Mouse (Mus musculus): ENCODE results near the gene Itfg1.
"Not testable (repeated sequence)": the region's sequence is repeated elsewhere in the genome, so short reads cannot be mapped to it uniquely, and the experiment has no call there.

Itfg1 gene

DNA sequence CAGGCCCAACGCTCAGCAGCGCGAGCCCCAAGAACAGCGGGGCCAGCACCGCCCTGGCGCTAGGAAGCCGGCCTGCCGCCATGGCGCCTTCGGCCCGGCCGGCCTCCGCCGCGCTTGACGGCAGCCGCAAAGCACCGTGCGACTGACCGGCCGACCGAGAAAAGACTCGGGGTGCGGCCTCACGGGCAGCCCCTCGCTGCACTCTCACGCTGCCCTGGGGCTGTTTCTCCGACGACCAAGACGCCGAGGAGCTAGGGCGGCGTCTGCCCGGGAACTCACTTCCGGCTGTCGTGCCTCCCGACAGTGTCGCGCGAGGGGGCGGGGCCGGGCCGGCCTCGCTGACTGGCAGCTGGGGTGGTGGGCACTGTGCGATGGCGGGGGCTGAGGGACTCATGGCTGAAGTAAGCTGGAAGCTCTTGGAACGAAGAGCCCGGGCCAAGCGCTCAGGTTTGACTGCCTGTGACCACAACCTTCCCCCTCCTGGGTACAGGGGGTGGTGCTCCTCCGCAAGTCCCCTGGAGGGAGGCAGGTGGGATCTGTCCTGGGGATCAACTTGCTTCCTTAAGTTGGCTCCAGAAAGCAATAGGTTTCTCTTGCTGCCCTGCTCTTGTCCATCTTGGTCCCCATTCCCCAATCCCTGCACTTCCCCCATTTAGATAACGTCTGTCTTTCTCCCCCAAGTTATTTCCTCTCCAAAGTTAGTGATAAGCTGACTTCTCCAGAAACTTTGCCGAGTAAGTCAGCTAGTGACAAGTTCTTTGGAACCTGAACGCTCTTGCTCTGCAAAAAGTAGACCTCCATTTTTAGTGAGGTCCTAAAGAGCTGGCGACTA is at the start of gene Itfg1, which contains the start of gene Phkb:
Gene Itfg1, minus strand, starts transcription at position 265 of the 832 bp plus-strand sequence.
Gene Phkb, plus strand, starts transcription at position 303 of the 832 bp plus-strand sequence.
- DNase-seq (ENCODE audit: extremely low spot score, low read depth, low spot score) = peak; percentile 50

DNA sequence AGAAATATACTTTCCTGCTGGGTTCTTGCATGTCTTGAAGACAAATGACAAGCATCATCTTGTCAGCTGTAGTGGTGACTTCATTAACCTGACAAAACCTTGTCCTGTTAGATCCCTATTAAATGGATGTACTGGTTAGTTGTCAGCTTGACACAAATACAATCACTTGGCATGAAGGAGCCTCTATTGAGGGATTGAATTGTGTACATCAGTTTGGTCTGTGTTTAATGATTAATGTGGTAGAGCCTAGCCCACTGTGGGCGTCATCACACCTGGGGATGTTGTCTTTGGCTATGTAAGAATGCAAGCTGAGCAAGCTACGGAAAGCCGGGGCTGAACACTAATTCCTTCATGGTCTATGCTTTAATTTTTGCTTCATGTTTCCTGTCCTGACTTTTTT is 44.1 kb upstream of the Itfg1 start:
- no peak for DNase-seq (ENCODE audit: extremely low spot score, low read depth, low spot score)

DNA sequence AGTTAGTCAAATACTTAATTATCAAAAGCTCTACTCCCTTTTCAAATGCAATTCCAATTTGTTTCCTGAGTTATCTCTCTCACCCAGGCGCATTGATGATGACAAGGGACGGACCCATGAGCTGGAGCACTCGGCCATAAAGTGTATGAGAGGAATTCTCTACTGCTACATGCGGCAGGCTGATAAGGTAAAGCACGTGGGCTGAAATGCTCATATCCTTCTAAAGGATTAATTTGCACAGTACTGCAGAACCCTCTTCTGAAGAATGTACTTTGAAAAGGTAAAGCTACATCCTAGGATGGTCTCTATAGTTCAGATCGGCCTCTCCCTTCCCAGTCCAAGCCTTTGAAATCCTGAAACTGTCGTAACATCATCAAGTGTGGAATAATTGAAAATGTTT is 38.9 kb upstream of the Itfg1 start:
- no peak for DNase-seq (ENCODE audit: extremely low spot score, low read depth, low spot score)

GRCm38 (mm10) chr8:85877976-85878375 is 37.3 kb upstream of the Itfg1 start:
- DNase-seq (ENCODE audit: extremely low spot score, low read depth, low spot score) = no peak

DNA sequence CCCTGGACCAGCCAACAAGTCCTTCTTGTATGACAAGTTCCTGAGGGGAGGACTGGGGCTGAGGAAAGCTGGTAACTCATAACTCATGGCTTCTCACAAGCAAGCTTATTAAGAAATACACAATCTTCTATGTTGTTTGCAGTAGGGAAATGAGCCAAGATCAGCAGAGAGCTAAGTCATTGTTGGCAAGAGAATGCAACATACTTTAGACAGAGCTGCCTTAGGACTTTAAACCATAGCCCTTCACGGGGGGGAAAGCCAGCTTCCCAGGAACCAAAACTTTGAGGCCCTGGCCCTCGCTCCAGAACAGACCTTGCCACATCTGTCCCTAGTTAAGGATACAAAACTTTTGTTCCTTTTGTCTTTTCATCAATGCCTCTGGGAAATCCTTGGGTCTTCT is 30.9 kb upstream of the Itfg1 start:
- DNase-seq (ENCODE audit: extremely low spot score, low read depth, low spot score) = no peak

GRCm38 (mm10) chr8:85862381-85862780 is 21.7 kb upstream of the Itfg1 start:
- DNase-seq (ENCODE audit: extremely low spot score, low read depth, low spot score) = no peak

GRCm38 (mm10) chr8:85860612-85861011 is 19.9 kb upstream of the Itfg1 start:
- DNase-seq (ENCODE audit: extremely low spot score, low read depth, low spot score) = no peak

DNA sequence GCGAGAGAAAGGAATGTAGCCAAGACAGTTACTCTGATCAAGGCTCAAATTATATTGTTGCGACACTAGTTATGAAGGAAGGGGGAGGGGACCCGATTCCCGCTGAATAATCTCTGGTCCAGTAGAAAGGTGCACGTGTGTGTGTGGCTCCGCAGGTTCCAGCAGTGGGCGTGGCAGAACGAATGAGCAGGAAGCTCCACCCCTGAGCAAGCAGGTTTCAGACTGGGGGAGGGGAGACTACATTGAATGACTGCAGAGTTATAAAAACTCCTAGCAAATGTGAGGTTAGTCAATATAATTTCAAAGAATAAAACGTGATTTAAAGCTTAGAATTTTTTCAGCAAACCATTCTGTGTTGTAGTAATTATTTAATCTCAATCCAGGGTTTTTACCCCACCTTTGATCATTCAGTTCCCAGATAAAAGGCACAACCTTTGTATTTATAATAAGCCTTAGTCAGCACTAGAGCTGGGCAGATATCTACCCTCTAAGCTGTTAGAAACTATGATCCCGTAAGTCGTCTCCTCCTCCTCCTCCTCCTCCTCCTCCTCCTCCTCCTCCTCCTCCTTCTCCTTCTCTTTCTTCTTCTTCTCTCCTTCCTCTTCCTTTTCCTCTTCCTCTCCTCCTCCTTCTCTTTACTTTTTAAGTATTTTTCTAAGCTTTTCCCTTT is 16.6 kb upstream of the Itfg1 start:
- not testable (repeated sequence) for DNase-seq (ENCODE audit: extremely low spot score, low read depth, low spot score)

DNA sequence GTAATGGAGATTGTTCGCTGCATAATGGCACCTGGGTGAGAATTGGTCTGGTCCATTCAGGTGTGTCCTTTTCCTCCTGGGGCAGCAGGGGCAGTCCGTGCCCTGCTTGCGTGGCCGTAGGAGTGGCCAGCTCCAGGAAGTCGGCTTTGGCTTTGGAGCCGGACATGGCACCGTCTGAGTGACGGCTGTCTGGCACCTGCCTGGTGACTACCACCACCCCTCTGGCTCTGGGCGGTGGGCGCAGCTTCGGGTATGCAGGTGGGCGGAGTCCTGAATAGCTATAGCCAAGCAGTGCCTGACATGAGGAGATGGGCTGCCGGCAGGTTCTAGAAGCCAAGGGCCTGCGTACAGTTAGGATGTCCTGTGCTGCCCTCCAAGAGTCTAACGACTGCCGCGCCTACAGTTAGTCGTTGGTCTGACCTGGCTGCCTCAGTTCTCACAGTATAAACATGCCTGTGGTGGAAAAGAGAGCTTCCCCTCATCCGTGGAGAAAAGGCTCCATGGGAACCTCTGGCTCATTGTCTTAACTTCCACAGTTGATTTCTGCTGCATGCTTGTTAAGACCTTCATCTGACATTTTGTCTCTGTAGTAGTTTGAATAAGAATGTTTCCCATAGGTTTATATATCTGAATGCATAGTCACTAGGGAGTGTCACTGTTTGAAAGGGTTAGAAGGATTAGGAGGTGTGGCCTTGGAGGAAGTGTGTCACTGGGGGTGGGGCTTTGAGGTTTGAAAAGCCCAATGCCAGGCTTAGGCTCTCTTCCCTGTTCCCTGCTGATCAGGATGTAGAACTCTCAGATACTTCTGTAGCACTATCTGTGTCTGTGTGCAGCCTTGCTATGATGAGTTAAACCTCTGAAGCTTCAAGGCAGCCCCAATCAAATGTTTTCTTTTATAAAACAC is 13.8 kb upstream of the Itfg1 start:
- DNase-seq (ENCODE audit: extremely low spot score, low read depth, low spot score) = no peak

DNA sequence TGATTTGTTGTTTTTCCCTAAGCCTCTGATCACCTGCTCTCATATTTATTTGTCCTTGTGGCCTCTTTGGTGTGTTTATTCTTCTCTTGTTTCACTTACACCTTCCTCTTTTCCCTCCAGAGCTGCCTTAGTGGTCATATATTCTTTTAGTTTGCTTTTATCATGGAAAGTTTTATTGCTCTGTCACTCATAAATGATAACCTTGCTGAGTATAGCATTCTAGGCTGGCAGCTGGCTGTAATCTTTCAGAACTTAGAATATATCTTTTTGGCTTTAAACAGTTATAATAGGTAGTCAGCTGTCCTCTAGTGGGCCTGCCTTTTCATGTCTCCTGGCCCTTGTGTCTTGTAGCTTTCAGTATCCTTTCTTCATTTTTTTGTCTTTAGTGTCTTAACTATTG is 5.2 kb upstream of the Itfg1 start:
- DNase-seq (ENCODE audit: extremely low spot score, low read depth, low spot score) = no peak

- no peak for DNase-seq (ENCODE audit: extremely low spot score, low read depth, low spot score)
Measured at GRCm38 (mm10) chr8:85841489-85841795, 721 bp upstream of the Itfg1 start.

DNA sequence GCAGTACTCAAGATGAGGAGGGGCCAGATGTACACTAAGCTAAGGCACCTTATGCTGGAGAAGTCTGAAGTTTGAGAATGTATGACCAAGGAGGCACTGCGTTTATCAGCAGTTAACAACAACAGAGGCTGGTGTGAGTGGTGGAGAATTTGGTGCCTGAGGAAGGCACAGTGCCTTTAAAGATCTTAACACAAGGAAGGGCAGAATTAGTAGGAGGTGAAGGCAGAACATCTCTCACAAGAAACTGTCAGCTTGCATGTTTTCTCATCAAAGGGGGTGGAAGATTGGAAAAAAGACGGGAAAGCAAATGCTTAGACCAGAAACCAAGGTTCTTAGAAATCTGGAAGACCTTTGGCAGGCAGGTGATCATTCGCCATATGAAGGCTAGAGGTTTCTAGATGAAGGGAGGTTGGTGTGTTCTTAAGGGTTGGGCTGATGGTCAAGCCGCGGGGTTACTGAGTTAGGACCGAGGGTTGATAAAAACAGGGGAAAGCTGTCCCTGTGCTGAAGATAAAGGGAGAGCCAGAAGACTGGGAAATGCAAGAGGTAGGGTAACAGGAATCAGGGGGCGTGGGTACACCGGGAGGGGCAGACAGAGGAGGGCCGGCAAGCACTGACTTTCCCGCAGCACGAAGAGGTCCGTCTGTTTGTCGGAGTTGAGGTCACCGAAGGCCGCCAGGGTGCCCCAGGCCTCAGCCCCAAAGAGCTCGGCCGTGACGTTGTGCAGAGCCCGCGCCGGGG is 635 bp downstream of the Itfg1 start:
- no peak for DNase-seq (ENCODE audit: extremely low spot score, low read depth, low spot score)

DNA sequence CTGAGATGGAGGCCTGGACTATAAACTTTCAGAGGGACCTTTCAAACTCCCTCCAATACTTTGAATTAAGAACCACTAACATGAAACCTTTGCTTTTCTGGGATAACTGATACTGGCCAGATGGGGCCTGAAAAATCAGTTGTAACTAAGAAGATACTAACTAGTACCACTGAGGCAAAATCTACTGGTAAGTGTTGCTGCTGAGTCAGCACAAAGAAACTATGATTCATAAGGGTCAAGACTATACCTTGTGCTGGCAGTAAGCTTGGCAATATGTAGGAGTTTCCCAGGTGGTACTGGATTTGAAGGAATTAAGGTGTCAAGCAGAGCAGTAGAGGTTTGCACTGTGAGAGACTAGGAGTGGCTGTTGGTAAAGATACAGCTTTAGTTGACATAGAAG is 27.1 kb downstream of the Itfg1 start:
- DNase-seq (ENCODE audit: extremely low spot score, low read depth, low spot score) = no peak

GRCm38 (mm10) chr8:85801408-85801807 is 39.3 kb downstream of the Itfg1 start:
- DNase-seq (ENCODE audit: extremely low spot score, low read depth, low spot score) = no peak

GRCm38 (mm10) chr8:85800164-85800563 is 40.6 kb downstream of the Itfg1 start:
- DNase-seq (ENCODE audit: extremely low spot score, low read depth, low spot score) = no peak

DNA sequence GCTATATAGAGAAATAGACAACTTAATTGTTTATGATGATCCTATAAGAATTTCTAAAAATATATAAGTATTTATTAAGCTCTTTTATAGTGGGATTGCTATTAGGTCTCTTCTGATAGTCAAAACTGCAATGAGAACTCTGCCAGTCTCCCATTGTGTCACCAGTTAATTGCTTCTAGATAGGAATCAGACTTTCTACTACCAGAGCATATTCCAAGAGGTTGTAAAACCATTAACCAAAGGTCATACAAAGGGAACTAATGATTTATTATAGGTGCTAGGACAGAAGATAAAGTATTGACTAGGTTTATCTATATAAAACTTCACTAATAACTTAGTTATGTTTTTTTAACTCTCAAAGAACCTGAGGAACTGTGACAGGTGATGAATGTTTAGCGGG is 44.3 kb downstream of the Itfg1 start:
- not testable (repeated sequence) for DNase-seq (ENCODE audit: extremely low spot score, low read depth, low spot score)

GRCm38 (mm10) chr8:85788341-85788740 is 52.4 kb downstream of the Itfg1 start:
- no peak for DNase-seq (ENCODE audit: extremely low spot score, low read depth, low spot score)

DNA sequence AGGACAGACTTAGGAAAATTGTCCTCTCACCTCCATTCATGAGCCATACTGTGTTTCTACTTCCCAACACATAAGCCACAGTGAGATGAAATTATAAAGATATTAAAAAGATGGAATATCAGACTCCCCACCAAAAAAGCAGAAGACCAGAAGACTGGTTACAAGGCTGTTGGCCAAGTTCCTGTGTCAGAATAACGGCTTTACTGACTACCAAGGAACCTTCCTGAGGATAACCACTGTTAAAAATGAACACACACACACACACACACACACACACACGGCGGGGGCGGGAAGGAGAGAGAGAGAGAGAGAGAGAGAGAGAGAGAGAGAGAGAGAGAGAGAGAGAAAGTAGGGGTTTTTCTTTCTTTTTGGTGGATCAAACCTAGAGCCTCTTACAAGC is 52.8 kb downstream of the Itfg1 start:
- DNase-seq (ENCODE audit: extremely low spot score, low read depth, low spot score) = no peak

- no peak for DNase-seq (ENCODE audit: extremely low spot score, low read depth, low spot score)
Measured at GRCm38 (mm10) chr8:85785506-85785905, 55.2 kb downstream of the Itfg1 start.

GRCm38 (mm10) chr8:85783871-85784270 is 56.9 kb downstream of the Itfg1 start:
- no peak for DNase-seq (ENCODE audit: extremely low spot score, low read depth, low spot score)

GRCm38 (mm10) chr8:85780091-85780490 is 60.6 kb downstream of the Itfg1 start:
- DNase-seq (ENCODE audit: extremely low spot score, low read depth, low spot score) = no peak

Measured in hindlimb bud, embryonic 11.5 days (tissue).